Mouse (Mus musculus) heart, embryonic 15.5 days (tissue): ENCODE results near the gene Gm14410. TPM values are rescaled to one million over a fixed set of nuclear protein-coding genes. Genes with fewer than 3 reads are reported as not detected.
"Not testable (repeated sequence)": the region's sequence is repeated elsewhere in the genome, so short reads cannot be mapped to it uniquely, and the experiment has no call there.

ENCODE experiments used
- ATAC-seq: fragments of 200-750 bp; cut with Nextera tagmentation; replicated peaks from 2 replicates; pipeline ENCODE4 v1.8.0; 2017; ENCODE audit warnings: low read depth, moderate TSS enrichment; ENCODE audit not compliant: insufficient number of reproducible peaks, insufficient read depth, low FRiP score
- H3K27ac ChIP-seq: fragments of 300-500 bp; sonication (generic); 2 replicates; pipeline ENCODE4 v1.5.1; 2015; ENCODE audit warnings: mild to moderate bottlenecking, inconsistent platforms
- H3K27me3 ChIP-seq: fragments of 300-500 bp; sonication (generic); 2 replicates; pipeline ENCODE4 v1.6.1; 2015; ENCODE audit warnings: inconsistent platforms
- H3K36me3 ChIP-seq: fragments of 300-500 bp; sonication (generic); 2 replicates; pipeline ENCODE4 v1.6.1; 2015; ENCODE audit warnings: mild to moderate bottlenecking, inconsistent platforms
- H3K4me1 ChIP-seq: fragments of 300-500 bp; sonication (generic); replicated peaks from 2 replicates; pipeline ENCODE4 v1.6.1; 2015; ENCODE audit warnings: inconsistent platforms
- H3K4me2 ChIP-seq: fragments of 300-500 bp; sonication (generic); 2 replicates; pipeline ENCODE4 v1.6.1; 2015; ENCODE audit warnings: inconsistent platforms, mild to moderate bottlenecking, moderate library complexity
- H3K4me3 ChIP-seq: fragments of 300-500 bp; sonication (generic); 2 replicates; pipeline ENCODE4 v1.5.1; 2015; ENCODE audit warnings: mild to moderate bottlenecking, inconsistent platforms
- H3K9ac ChIP-seq: fragments of 300-500 bp; sonication (generic); 2 replicates; pipeline ENCODE4 v1.6.1; 2015; ENCODE audit warnings: mild to moderate bottlenecking, inconsistent platforms
- H3K9me3 ChIP-seq: fragments of 300-500 bp; sonication (generic); replicated peaks from 2 replicates; pipeline ENCODE4 v1.6.1; 2016; ENCODE audit warnings: inconsistent platforms
- WGBS: fragments of 180-500 bp; shearing (Covaris S2); methylation state at CpG from one replicate; pipeline ENCODE4 v1.1.7; 2015; ENCODE audit warnings: mixed read lengths; 5-methylcytosine and 5-hydroxymethylcytosine counted together
- polyA plus RNA-seq: library from polyadenylated mRNA; unstranded; fragments of >200 nt; fragmentation: Nextera tagmentation; extraction: Ambion mirVana; gene quantifications from 2 replicates; pipeline ENCODE4 v1.2.1, GENCODE M21; 2015

Gm14410 gene
- polyA plus RNA-seq = 16.9 and 18.2 TPM in 2 replicates

DNA sequence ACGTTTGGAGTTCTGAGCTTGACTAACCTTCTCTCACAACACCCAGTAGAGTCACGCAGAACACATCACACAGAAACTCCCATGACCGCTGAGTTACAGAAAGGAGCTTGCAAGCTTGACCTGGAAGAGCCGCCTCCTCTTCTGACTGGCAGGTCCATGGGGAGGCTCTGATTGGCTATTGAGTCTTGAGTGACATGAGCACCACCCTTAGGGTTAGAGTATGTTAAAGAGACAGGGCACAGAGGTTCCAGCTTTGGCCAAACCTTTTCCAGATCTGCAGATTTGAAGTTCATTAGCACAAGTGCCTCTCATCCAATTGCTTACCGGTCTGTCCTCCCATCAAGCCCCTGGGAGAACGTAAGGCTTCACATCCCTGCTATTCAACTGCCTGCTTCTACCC is at the start of gene Gm14410:
Gene Gm14410, minus strand, starts transcription at position 81 of the 400 bp plus-strand sequence.
- not testable (repeated sequence) for H3K9me3 ChIP-seq, H3K36me3 ChIP-seq, H3K9ac ChIP-seq, ATAC-seq, H3K27ac ChIP-seq, H3K27me3 ChIP-seq, H3K4me1 ChIP-seq
- WGBS = 2% methylated on average over 5 of the region's 6 CpGs
- peak within 1 kb of the TSS; percentile 41; the same call in 1 of the 2 replicates for H3K4me2 ChIP-seq
- H3K4me3 ChIP-seq = peak within 1 kb of the TSS; percentile 50

DNA sequence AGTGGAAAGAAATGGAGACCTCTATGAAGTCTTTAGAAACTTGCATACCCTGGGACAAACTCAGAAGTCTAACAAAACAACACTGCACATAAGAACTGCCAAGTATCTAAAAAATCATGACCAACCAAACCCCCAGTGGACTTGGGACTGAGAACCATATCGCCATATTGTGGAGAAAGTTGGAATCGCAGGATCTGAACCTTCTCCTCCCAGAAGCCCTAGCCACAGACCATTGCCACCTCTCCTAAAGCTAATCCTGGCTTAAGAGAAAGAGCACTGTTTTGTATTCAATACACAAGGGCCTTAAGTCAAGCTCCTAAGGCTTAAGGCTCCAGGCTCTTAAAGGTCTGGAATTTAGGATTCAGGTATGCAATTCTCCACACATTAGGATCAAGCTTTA is 41.2 kb upstream of the Gm14410 start:
- H3K9me3 ChIP-seq, H3K27me3 ChIP-seq, ATAC-seq: not testable (repeated sequence)

DNA sequence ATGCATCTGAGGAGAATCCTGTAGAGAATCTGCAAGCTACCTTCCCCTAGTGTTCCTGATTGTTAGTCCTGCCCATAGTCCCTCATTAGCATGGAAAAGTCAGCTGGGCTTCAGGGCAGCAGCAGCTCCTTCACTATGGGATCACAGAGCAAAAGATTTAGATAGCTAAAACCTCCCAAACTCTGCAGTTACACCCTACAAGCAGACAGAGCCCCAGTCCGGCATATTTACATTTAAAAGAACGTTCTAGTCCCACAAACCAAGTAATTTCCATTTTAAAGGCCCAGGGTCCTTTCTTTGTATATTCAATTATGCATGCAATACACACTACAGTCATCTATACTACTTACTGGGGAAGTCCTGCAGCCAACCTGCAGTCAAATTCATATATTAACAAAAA is 24.2 kb upstream of the Gm14410 start:
- H3K9ac ChIP-seq, H3K27me3 ChIP-seq, H3K4me3 ChIP-seq, H3K27ac ChIP-seq, H3K4me1 ChIP-seq, ATAC-seq, H3K4me2 ChIP-seq, H3K9me3 ChIP-seq, H3K36me3 ChIP-seq: not testable (repeated sequence)
- 57% methylated on average over 2 of the region's 2 CpGs for WGBS

More for the DNA sequence above, 41.2 kb upstream of the Gm14410 start:
- 71% methylated on average over 2 of the region's 2 CpGs for WGBS
- not testable (repeated sequence) for H3K4me3 ChIP-seq, H3K4me1 ChIP-seq, H3K36me3 ChIP-seq, H3K4me2 ChIP-seq, H3K9ac ChIP-seq, H3K27ac ChIP-seq

DNA sequence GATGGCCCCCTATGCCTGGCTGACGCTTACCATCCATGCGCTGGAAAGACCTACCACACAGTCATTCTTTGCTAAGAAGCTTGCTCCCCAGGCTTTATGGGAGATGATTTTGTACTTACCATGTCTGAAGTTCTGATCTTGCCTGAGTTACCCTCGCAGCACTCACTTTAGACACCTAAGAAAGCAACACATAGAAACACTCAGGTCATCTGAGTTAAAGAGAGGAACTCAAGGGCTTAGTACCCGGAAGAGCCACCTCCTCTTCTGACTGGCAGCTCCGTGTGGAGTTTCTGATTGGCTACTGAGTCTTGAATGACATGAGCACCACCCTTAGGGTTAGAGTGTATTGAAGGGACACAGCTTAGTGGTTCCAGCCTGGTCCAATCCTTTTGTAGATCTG is 33.5 kb downstream of the Gm14410 start:
- 77% methylated on average over 5 of the region's 5 CpGs for WGBS
- not testable (repeated sequence) for ATAC-seq, H3K27me3 ChIP-seq, H3K9ac ChIP-seq, H3K36me3 ChIP-seq, H3K27ac ChIP-seq, H3K4me1 ChIP-seq, H3K4me2 ChIP-seq, H3K4me3 ChIP-seq, H3K9me3 ChIP-seq

Other genes starting within 250 kb of the Gm14410 start
- 8.3 and 9.9 TPM in 2 replicates for gene Gm14419, start 205.5 kb downstream of the Gm14410 start, polyA plus RNA-seq
- gene Gm14401, start 132.1 kb downstream of the Gm14410 start, polyA plus RNA-seq = 0.23 TPM in 1 of 2 replicates, not detected in the other
- gene Gm14409, start 60.6 kb upstream of the Gm14410 start, polyA plus RNA-seq = not detected in 2 replicates
- gene Gm14412, start 117.9 kb upstream of the Gm14410 start, polyA plus RNA-seq = 0.18 and 0.28 TPM in 2 replicates
- 5.6 and 5.9 TPM in 2 replicates for gene Gm14418, start 191.9 kb upstream of the Gm14410 start, polyA plus RNA-seq